Mouse (Mus musculus) layer of hippocampus, postnatal 25 days (tissue): ENCODE data around the gene Zdhhc9. TPM values are rescaled to one million over a fixed set of nuclear protein-coding genes. Genes with fewer than 3 reads are reported as not detected.

Experiments used
- DNase-seq, 2 experiments: peaks; one replicate each; pipeline ENCODE4 v3.0.0; 2022; ENCODE audit warnings: mixed read lengths in 2 of 2, low spot score in 1 of 2; ENCODE audit errors: extremely low spot score in 1 of 2
- total RNA-seq, 2 experiments: library from RNA; stranded (reverse); gene quantifications; 2 replicates each; pipeline ENCODE4 v1.2.3; 2021

Zdhhc9 gene
- total RNA-seq, 2 experiments from 2014 or later = 46.6 to 50.2 TPM

- no peak for DNase-seq
Measured at GRCm38 (mm10) chrX:48129167-48129566, 79.5 kb downstream of the Zdhhc9 start.

GRCm38 (mm10) chrX:48127502-48128218 is 81.0 kb downstream of the Zdhhc9 start:
- no peak for DNase-seq

- DNase-seq = no peak
Measured at GRCm38 (mm10) chrX:48126903-48127476, 81.7 kb downstream of the Zdhhc9 start.

- DNase-seq = peak; percentile 42 to 71
Measured at GRCm38 (mm10) chrX:48124132-48125071, 84.3 kb downstream of the Zdhhc9 start.

Other genes starting within 250 kb of the Zdhhc9 start
- gene Apln, start 174.0 kb downstream of the Zdhhc9 start, total RNA-seq = 10 to 100 TPM in 1 of 2 experiments, 1 to 10 TPM in 1; 9.6 to 16.7 TPM
- under 1 TPM; 0.35 to 0.59 TPM for gene Xpnpep2, start 100.2 kb downstream of the Zdhhc9 start, total RNA-seq
- 1 to 10 TPM; 1.4 to 1.7 TPM for gene Sash3, start 62.4 kb downstream of the Zdhhc9 start, total RNA-seq
- 10 to 100 TPM; 16.1 to 18.8 TPM for gene Utp14a, start 48.0 kb upstream of the Zdhhc9 start, total RNA-seq
- 10 to 100 TPM; 15.2 to 19.3 TPM for gene Bcorl1, start 132.5 kb upstream of the Zdhhc9 start, total RNA-seq